Mouse (Mus musculus) stomach, embryonic 16.5 days (tissue): ENCODE data around the gene Farsb. TPM values are rescaled to one million over a fixed set of nuclear protein-coding genes. Genes with fewer than 3 reads are reported as not detected.
"Not testable (repeated sequence)": the region's sequence is repeated elsewhere in the genome, so short reads cannot be mapped to it uniquely, and the experiment has no call there.

Experiments used
- ATAC-seq: fragments of 200-750 bp; cut with Nextera tagmentation; 2 replicates; pipeline ENCODE4 v1.8.0; 2017; ENCODE audit warnings: moderate number of reproducible peaks, moderate TSS enrichment; ENCODE audit not compliant: insufficient read depth, low FRiP score
- H3K27ac ChIP-seq: fragments of 300-500 bp; sonication (generic); 2 replicates; pipeline ENCODE4 v1.5.1; 2014; ENCODE audit warnings: low read length
- H3K27me3 ChIP-seq: fragments of 300-500 bp; sonication (generic); 2 replicates; pipeline ENCODE4 v1.6.1; 2014; ENCODE audit warnings: low read length, control low read depth, mixed read lengths; ENCODE audit not compliant: control insufficient read depth, insufficient read depth
- H3K36me3 ChIP-seq: fragments of 300-500 bp; sonication (generic); 2 replicates; pipeline ENCODE4 v1.6.1; 2014; ENCODE audit warnings: low read length; ENCODE audit not compliant: control insufficient read depth, insufficient read depth
- H3K4me1 ChIP-seq: fragments of 300-500 bp; sonication (generic); 2 replicates; pipeline ENCODE4 v1.6.1; 2014; ENCODE audit warnings: low read length, control low read depth, mixed read lengths; ENCODE audit not compliant: control insufficient read depth, insufficient read depth
- H3K4me2 ChIP-seq: fragments of 300-500 bp; sonication (generic); 2 replicates; pipeline ENCODE4 v1.6.1; 2014; ENCODE audit warnings: low read depth, low read length, mixed read lengths
- H3K4me3 ChIP-seq: fragments of 300-500 bp; sonication (generic); replicated peaks from 2 replicates; pipeline ENCODE4 v1.5.1; 2014; ENCODE audit warnings: mild to moderate bottlenecking, low read length
- H3K9ac ChIP-seq: fragments of 300-500 bp; sonication (generic); 2 replicates; pipeline ENCODE4 v1.6.1; 2014; ENCODE audit warnings: low read length
- H3K9me3 ChIP-seq: fragments of 300-500 bp; sonication (generic); replicated peaks from 2 replicates; pipeline ENCODE4 v1.6.1; 2016; ENCODE audit warnings: low read length, control low read depth; ENCODE audit not compliant: control insufficient read depth
- WGBS: fragments of 180-500 bp; shearing (Covaris S2); extraction: QIAGEN DNeasy Blood & Tissue Kit; methylation state at CpG from one replicate; pipeline ENCODE4 v1.1.7; 2014; 5-methylcytosine and 5-hydroxymethylcytosine counted together
- polyA plus RNA-seq: library from polyadenylated mRNA; unstranded; fragments of >200 nt; fragmentation: Nextera tagmentation; extraction: Ambion mirVana; gene quantifications from 2 replicates; pipeline ENCODE4 v1.2.1, GENCODE M21; 2015

The Farsb gene
- polyA plus RNA-seq, 1 experiment from 2014 or later = 144 TPM

GRCm38 (mm10) chr1:78528356-78528755 lies 39.7 kb upstream of the Farsb start:
- Histone ChIP-seq H3K36me3 (no peaks in the 10 kb centered on the region), H3K27ac (no peak overlapping the region), H3K27me3 (no peaks in the 10 kb centered on the region), H3K4me1 (no peaks in the 10 kb centered on the region), H3K4me2 (no peak overlapping the region), H3K9ac (no peak overlapping the region), H3K4me3 (no peak overlapping the region), H3K9me3 (no peaks in the 10 kb centered on the region)
- no peak for ATAC-seq
- WGBS = 92% methylated on average over 3 of the region's 3 CpGs

- ATAC-seq = no peak
- Histone ChIP-seq H3K4me2 (no peak overlapping the region), H3K36me3 (no peaks in the 10 kb centered on the region), H3K4me3 (no peak overlapping the region), H3K27me3 (no peaks in the 10 kb centered on the region), H3K4me1 (no peaks in the 10 kb centered on the region), H3K9me3 (no peaks in the 10 kb centered on the region), H3K27ac (no peak overlapping the region), H3K9ac (no peak overlapping the region)
- WGBS = 50% methylated on average over 23 of the region's 23 CpGs
Measured at GRCm38 (mm10) chr1:78525189-78525886, 36.6 kb upstream of the Farsb start.

GRCm38 (mm10) chr1:78518907-78519306 lies 30.2 kb upstream of the Farsb start:
- no peak for ATAC-seq

GRCm38 (mm10) chr1:78512756-78513155 lies 24.1 kb upstream of the Farsb start:
- Histone ChIP-seq H3K9me3 (no peaks in the 10 kb centered on the region), H3K36me3 (no peaks in the 10 kb centered on the region)
- WGBS = 82% methylated on average over 8 of the region's 8 CpGs

More at GRCm38 (mm10) chr1:78518907-78519306, 30.2 kb upstream of the Farsb start:
- Histone ChIP-seq H3K27ac (no peak overlapping the region), H3K4me3 (no peak overlapping the region), H3K36me3 (no peaks in the 10 kb centered on the region), H3K4me1 (no peaks in the 10 kb centered on the region), H3K9me3 (no peaks in the 10 kb centered on the region), H3K9ac (no peak overlapping the region), H3K4me2 (no peak overlapping the region), H3K27me3 (no peaks in the 10 kb centered on the region)
- 81% methylated on average over 7 of the region's 7 CpGs for WGBS

GRCm38 (mm10) chr1:78511621-78512160 lies 23.0 kb upstream of the Farsb start, which contains the start of gene BC035947:
BC035947 (minus strand) TSS chr1:78512158.
- WGBS = 5% methylated on average over 25 of the region's 25 CpGs
- Histone ChIP-seq H3K4me2 (peak within 1 kb of the TSS; percentile 50), H3K4me1 (no peaks in the 10 kb centered on the region), H3K9ac (peak within 1 kb of the TSS; percentile 13), H3K27ac (no peak within 1 kb of the TSS), H3K27me3 (no peaks in the 10 kb centered on the region), H3K36me3 (no peaks in the 10 kb centered on the region), H3K4me3 (peak within 1 kb of the TSS; percentile 32), H3K9me3 (no peaks in the 10 kb centered on the region)
- peak; percentile 47; the same call in 1 of the 2 replicates for ATAC-seq

More at GRCm38 (mm10) chr1:78512756-78513155, 24.1 kb upstream of the Farsb start:
- Histone ChIP-seq H3K27ac (no peak overlapping the region), H3K4me3 (no peak overlapping the region), H3K27me3 (no peaks in the 10 kb centered on the region), H3K9ac (no peak overlapping the region), H3K4me1 (no peaks in the 10 kb centered on the region), H3K4me2 (no peak overlapping the region)
- no peak for ATAC-seq

GRCm38 (mm10) chr1:78510862-78511261 lies 22.2 kb upstream of the Farsb start, which contains the start of gene Mogat1:
Mogat1 (plus strand) TSS chr1:78510991.
- no peaks in the 10 kb centered on the region for H3K4me1 ChIP-seq
- H3K4me2 ChIP-seq = peak within 1 kb of the TSS; percentile 50
- H3K27me3 ChIP-seq = no peaks in the 10 kb centered on the region
- ATAC-seq = no peak
- 57% methylated on average over 5 of the region's 5 CpGs for WGBS
- peak within 1 kb of the TSS; percentile 13 for H3K9ac ChIP-seq
- H3K36me3 ChIP-seq = no peaks in the 10 kb centered on the region
- peak within 1 kb of the TSS; percentile 32 for H3K4me3 ChIP-seq
- no peak within 1 kb of the TSS for H3K27ac ChIP-seq
- no peaks in the 10 kb centered on the region for H3K9me3 ChIP-seq

- Histone ChIP-seq H3K4me2 (no peak overlapping the region), H3K36me3 (no peaks in the 10 kb centered on the region), H3K9ac (no peak overlapping the region), H3K9me3 (no peaks in the 10 kb centered on the region), H3K4me1 (no peaks in the 10 kb centered on the region), H3K27ac (no peak overlapping the region), H3K27me3 (no peaks in the 10 kb centered on the region), H3K4me3 (no peak overlapping the region)
- 56% methylated on average over 1 of the region's 1 CpGs for WGBS
- ATAC-seq = no peak; the same call in 1 of the 2 replicates
Measured at GRCm38 (mm10) chr1:78507137-78507536, 18.4 kb upstream of the Farsb start.

GRCm38 (mm10) chr1:78502527-78502926 lies 13.8 kb upstream of the Farsb start:
- Histone ChIP-seq H3K27me3 (no peaks in the 10 kb centered on the region), H3K4me3 (no peak overlapping the region), H3K4me2 (no peak overlapping the region), H3K9me3 (no peaks in the 10 kb centered on the region), H3K36me3 (no peaks in the 10 kb centered on the region), H3K9ac (no peak overlapping the region), H3K27ac (no peak overlapping the region), H3K4me1 (no peaks in the 10 kb centered on the region)
- ATAC-seq = no peak
- WGBS = 88% methylated on average over 6 of the region's 6 CpGs

- 86% methylated on average over 12 of the region's 12 CpGs for WGBS
- H3K27me3 ChIP-seq, H3K9me3 ChIP-seq, H3K9ac ChIP-seq, H3K4me1 ChIP-seq, H3K4me3 ChIP-seq, ATAC-seq, H3K4me2 ChIP-seq, H3K27ac ChIP-seq, H3K36me3 ChIP-seq: not testable (repeated sequence)
Measured at GRCm38 (mm10) chr1:78501856-78502255, 13.2 kb upstream of the Farsb start.
